Mouse (Mus musculus): Measurements from ENCODE around the gene Pxmp4. TPM values are rescaled to one million over a fixed set of nuclear protein-coding genes. Genes with fewer than 3 reads are reported as not detected.

Pxmp4 gene
- polyA plus RNA-seq, 1 experiment from 2014 or later: 32.4 TPM

DNA sequence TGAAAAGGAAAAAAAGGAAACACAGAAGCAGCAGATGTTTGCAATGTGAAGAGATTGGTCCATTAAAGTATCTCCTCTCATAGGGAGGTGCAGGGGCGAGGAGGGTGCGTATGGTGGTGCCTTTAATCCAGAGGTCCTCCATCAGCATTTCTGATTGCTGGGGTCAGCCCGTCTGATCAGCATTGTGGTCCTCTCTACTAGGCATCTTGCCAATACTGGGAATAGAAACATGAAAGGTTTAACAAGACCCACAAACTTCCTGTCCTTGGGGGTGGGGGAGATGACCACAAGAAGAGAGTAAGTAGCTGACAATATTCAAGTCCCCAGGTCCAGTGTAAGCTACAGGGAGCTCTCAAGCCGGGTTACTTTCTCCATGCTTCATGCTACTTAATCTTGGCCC, 32.8 kb downstream of the Pxmp4 start:
- Histone ChIP-seq H3K4me2 (ENCODE audit: low read depth, low read length) (peak overlapping the region; percentile 76), H3K27me3 (ENCODE audit: control insufficient read depth, insufficient read depth, low read length) (no peaks in the 10 kb centered on the region), H3K9ac (ENCODE audit: low read length) (no peak overlapping the region), H3K36me3 (ENCODE audit: control insufficient read depth, insufficient read depth, low read length) (no peaks in the 10 kb centered on the region), H3K4me1 (ENCODE audit: control insufficient read depth, insufficient read depth, low read length) (peaks cover 42% of the 10 kb centered on the region), H3K9me3 (replicated peaks; ENCODE audit: control insufficient read depth, low read length) (no peaks in the 10 kb centered on the region), H3K4me3 (replicated peaks; ENCODE audit: low read length) (no peak overlapping the region), H3K27ac (ENCODE audit: low read length) (peak overlapping the region; percentile 83; the same call in 1 of the 2 replicates)
- no peak for ATAC-seq (ENCODE audit: insufficient read depth, low FRiP score)
- WGBS: 57% methylated on average over 4 of the region's 4 CpGs

DNA sequence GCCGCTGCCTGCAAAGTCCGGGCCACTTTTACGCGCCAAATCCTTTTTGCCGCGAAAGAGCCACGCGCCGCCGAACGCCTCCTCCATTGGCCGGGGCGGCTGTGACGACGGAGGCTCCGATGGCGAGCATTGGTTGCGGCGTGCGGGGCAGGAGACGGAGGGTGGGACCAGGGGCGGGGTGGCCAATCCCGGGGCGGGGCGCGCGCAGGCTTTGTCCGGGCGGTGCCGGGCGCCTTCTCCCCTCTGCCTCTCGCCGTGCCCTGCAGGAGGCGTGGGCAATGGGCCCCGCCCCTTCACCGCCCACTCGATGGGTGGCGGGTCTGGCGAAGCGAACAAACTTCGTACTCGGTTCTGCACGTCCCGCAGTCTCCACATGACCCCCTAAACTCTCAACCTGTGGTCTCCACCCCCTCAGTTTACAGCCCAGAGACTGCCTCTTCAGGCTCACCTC, 33.6 kb downstream of the Pxmp4 start, which contains the start of gene E2f1:
Gene E2f1, minus strand, starts transcription at position 57 of the 451 bp plus-strand sequence.
- Histone ChIP-seq H3K4me1 (ENCODE audit: control insufficient read depth, insufficient read depth, low read length) (peaks cover 42% of the 10 kb centered on the region), H3K27me3 (ENCODE audit: control insufficient read depth, insufficient read depth, low read length) (no peaks in the 10 kb centered on the region), H3K9me3 (replicated peaks; ENCODE audit: control insufficient read depth, low read length) (no peaks in the 10 kb centered on the region), H3K36me3 (ENCODE audit: control insufficient read depth, insufficient read depth, low read length) (no peaks in the 10 kb centered on the region), H3K4me2 (ENCODE audit: low read depth, low read length) (peak within 1 kb of the TSS; percentile 76), H3K9ac (ENCODE audit: low read length) (peak within 1 kb of the TSS; percentile 75), H3K4me3 (replicated peaks; ENCODE audit: low read length) (peak within 1 kb of the TSS; percentile 75), H3K27ac (ENCODE audit: low read length) (peak within 1 kb of the TSS; percentile 88)
- ATAC-seq (ENCODE audit: insufficient read depth, low FRiP score): peak; percentile 97
- under 1% methylated on average over 44 of the region's 44 CpGs for WGBS

DNA sequence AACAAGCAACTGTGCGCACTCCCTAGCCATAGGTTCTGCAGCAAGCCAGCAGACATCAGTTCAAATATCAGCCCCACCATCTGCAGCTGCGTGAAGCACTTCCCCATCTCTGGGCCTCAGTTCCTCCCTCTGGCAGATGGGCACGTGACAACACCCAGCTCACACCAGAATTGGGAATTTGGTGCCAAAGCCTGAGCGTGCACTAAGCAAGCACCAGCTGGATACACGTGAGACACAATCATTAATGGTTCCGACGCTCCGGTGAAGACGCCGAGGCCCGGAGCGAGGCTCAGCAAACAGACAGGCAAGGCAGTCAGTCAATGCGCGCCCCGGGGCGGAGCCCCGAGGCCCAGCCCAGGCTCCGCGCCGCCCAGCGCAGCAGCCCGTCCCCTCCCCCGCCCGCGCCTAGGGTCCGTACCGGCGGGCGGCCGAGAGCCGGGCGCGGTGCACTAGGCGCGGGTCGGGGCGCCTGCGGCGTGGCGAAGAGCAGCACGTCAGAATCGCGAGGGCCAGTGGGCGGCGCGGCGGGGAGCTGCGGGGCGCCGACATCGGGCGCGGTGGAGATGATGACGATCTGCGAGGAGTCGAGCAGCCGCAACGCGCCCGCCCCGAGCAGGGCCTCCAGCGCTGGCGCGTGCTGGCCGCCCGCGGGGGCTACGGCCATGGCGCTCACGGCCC, 34.3 kb downstream of the Pxmp4 start:
- H3K9me3 ChIP-seq (replicated peaks; ENCODE audit: control insufficient read depth, low read length): no peaks in the 10 kb centered on the region
- under 1% methylated on average over 66 of the region's 70 CpGs for WGBS
- H3K4me2 ChIP-seq (ENCODE audit: low read depth, low read length): peak overlapping the region; percentile 76
- 0 out of 2 replicates have a peak, but pooled peaks cover under 1% of the 10 kb centered on the region for H3K36me3 ChIP-seq (ENCODE audit: control insufficient read depth, insufficient read depth, low read length)
- peak overlapping the region; percentile 88 for H3K27ac ChIP-seq (ENCODE audit: low read length)
- peak; percentile 83 for ATAC-seq (ENCODE audit: insufficient read depth, low FRiP score)
- no peaks in the 10 kb centered on the region for H3K27me3 ChIP-seq (ENCODE audit: control insufficient read depth, insufficient read depth, low read length)
- peaks cover 42% of the 10 kb centered on the region for H3K4me1 ChIP-seq (ENCODE audit: control insufficient read depth, insufficient read depth, low read length)
- peak overlapping the region; percentile 75 for H3K9ac ChIP-seq (ENCODE audit: low read length)
- H3K4me3 ChIP-seq (replicated peaks; ENCODE audit: low read length): peak overlapping the region; percentile 75

DNA sequence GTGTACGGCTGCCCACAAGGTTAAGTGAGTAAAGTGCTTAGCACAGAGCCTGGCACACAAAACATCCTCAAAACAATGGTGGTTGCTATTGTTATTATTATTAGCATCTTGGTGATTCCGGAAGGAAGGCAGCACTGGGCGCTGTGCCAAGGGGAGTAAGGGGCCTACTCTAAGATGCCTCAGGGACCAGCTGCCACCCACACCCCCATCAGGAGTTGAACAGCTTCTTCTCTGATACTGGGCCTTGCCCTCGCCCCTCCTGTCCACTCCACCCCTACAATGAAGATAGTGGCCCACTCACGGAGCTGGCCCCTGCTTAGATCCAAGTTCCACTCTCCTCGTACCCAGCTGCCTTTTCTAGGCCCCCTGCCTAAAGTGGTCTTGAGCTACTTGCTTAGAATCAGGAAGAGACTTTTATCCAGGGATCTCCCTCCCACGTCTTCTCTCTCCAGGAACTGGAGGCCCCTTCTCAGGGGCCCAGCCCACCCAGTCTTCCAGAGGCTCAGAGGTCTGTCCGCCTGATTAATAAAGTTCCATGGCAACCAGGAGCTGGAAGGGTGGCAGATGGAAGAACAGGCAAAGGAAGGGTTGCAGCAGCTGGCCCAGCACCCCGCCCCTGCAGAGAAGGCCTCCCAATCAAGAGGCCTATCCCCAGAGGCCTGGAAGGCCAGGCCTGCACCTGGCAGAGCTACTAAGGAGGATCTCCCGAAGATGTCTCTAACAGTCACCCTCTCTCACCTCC, 35.0 kb downstream of the Pxmp4 start:
- no peaks in the 10 kb centered on the region for H3K27me3 ChIP-seq (ENCODE audit: control insufficient read depth, insufficient read depth, low read length)
- H3K9ac ChIP-seq (ENCODE audit: low read length): peak overlapping the region; percentile 75
- H3K4me1 ChIP-seq (ENCODE audit: control insufficient read depth, insufficient read depth, low read length): peaks cover 42% of the 10 kb centered on the region
- H3K9me3 ChIP-seq (replicated peaks; ENCODE audit: control insufficient read depth, low read length): no peaks in the 10 kb centered on the region
- ATAC-seq (ENCODE audit: insufficient read depth, low FRiP score): no peak
- H3K27ac ChIP-seq (ENCODE audit: low read length): peak overlapping the region; percentile 88
- peak overlapping the region; percentile 75 for H3K4me3 ChIP-seq (replicated peaks; ENCODE audit: low read length)
- H3K36me3 ChIP-seq (ENCODE audit: control insufficient read depth, insufficient read depth, low read length): peaks cover 2% of the 10 kb centered on the region; the same call in 1 of the 2 replicates
- peak overlapping the region; percentile 76 for H3K4me2 ChIP-seq (ENCODE audit: low read depth, low read length)
- WGBS: 17% methylated on average over 10 of the region's 10 CpGs

DNA sequence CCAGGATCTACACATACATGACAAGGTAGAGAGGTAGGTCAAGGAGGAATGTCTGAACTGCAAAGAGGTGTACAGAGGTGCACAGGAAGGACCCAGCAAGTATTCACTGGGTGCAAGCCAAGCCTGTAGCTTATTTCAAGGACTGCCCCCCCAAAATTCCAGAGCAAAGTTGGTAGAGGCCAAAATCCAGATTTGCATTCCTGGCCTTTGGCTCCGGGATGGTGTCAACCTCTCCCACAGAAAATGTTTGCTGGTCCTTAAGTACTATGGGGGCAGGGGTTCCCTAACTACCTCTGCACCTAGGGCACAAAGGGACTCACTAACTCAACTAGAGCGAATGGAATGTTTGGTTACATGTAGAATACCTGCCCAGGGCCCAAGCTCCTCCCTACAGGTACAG, 35.7 kb downstream of the Pxmp4 start:
- H3K4me1 ChIP-seq (ENCODE audit: control insufficient read depth, insufficient read depth, low read length): peaks cover 42% of the 10 kb centered on the region
- peak overlapping the region; percentile 88; the same call in 1 of the 2 replicates for H3K27ac ChIP-seq (ENCODE audit: low read length)
- H3K27me3 ChIP-seq (ENCODE audit: control insufficient read depth, insufficient read depth, low read length): no peaks in the 10 kb centered on the region
- H3K9ac ChIP-seq (ENCODE audit: low read length): peak overlapping the region; percentile 75; the same call in 1 of the 2 replicates
- 41% methylated on average over 2 of the region's 2 CpGs for WGBS
- no peaks in the 10 kb centered on the region for H3K9me3 ChIP-seq (replicated peaks; ENCODE audit: control insufficient read depth, low read length)
- ATAC-seq (ENCODE audit: insufficient read depth, low FRiP score): no peak
- H3K4me3 ChIP-seq (replicated peaks; ENCODE audit: low read length): peak overlapping the region; percentile 75
- H3K36me3 ChIP-seq (ENCODE audit: control insufficient read depth, insufficient read depth, low read length): peaks cover 7% of the 10 kb centered on the region
- H3K4me2 ChIP-seq (ENCODE audit: low read depth, low read length): peak overlapping the region; percentile 76

DNA sequence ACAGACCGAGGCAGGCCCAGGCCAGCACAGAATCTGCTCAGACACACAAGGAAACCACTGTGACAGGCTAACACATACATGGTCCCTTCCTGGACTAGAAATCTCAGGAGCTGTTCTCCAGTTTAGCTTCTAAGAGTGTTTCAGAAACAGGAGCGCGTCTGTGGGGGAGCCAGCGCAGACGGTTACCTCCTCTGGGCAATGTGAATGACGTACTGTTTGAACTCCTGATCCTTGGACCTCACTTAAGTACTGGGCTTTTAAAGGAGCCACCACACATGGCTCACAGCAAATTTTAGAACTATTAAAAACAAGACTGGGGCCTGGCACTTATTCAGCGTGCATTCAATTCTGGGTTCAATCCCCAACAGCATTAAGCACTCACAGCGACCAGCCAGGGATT, 36.9 kb downstream of the Pxmp4 start:
- peaks cover 14% of the 10 kb centered on the region for H3K36me3 ChIP-seq (ENCODE audit: control insufficient read depth, insufficient read depth, low read length)
- ATAC-seq (ENCODE audit: insufficient read depth, low FRiP score): no peak
- no peak overlapping the region for H3K4me3 ChIP-seq (replicated peaks; ENCODE audit: low read length)
- no peaks in the 10 kb centered on the region for H3K27me3 ChIP-seq (ENCODE audit: control insufficient read depth, insufficient read depth, low read length)
- WGBS: 36% methylated on average over 8 of the region's 8 CpGs
- 0 out of 2 replicates have a peak overlapping the region, but pooled peaks have one; percentile 27 for H3K4me2 ChIP-seq (ENCODE audit: low read depth, low read length)
- peak overlapping the region; percentile 34; the same call in 1 of the 2 replicates for H3K27ac ChIP-seq (ENCODE audit: low read length)
- H3K9ac ChIP-seq (ENCODE audit: low read length): peak overlapping the region; percentile 17
- peaks cover 37% of the 10 kb centered on the region for H3K4me1 ChIP-seq (ENCODE audit: control insufficient read depth, insufficient read depth, low read length)
- no peaks in the 10 kb centered on the region for H3K9me3 ChIP-seq (replicated peaks; ENCODE audit: control insufficient read depth, low read length)

DNA sequence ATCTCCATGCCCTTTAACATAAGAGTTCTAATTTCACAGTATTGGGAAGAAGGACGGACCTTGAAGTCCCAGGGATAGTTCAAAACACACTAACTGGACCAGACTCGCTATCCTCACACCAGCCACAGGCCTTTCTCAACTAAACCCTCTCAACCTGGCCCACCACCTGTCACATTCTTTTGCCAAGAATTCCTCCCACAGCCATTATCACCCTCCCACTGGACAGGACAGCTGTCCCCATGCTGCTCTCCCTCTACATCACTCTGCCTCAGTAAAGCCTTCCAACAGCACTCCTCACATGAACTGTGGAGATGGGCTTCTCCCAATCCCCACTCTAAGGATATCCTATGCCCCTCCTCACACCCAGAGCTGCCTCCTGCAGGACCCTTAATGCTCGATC, 37.9 kb downstream of the Pxmp4 start:
- H3K27ac ChIP-seq (ENCODE audit: low read length): no peak overlapping the region
- WGBS: 80% methylated on average over 3 of the region's 3 CpGs
- no peak overlapping the region for H3K4me2 ChIP-seq (ENCODE audit: low read depth, low read length)
- peaks cover 29% of the 10 kb centered on the region for H3K4me1 ChIP-seq (ENCODE audit: control insufficient read depth, insufficient read depth, low read length)
- H3K27me3 ChIP-seq (ENCODE audit: control insufficient read depth, insufficient read depth, low read length): no peaks in the 10 kb centered on the region
- H3K9ac ChIP-seq (ENCODE audit: low read length): peak overlapping the region; percentile 1; the same call in 1 of the 2 replicates
- H3K36me3 ChIP-seq (ENCODE audit: control insufficient read depth, insufficient read depth, low read length): peaks cover 18% of the 10 kb centered on the region
- no peak overlapping the region for H3K4me3 ChIP-seq (replicated peaks; ENCODE audit: low read length)
- ATAC-seq (ENCODE audit: insufficient read depth, low FRiP score): no peak
- no peaks in the 10 kb centered on the region for H3K9me3 ChIP-seq (replicated peaks; ENCODE audit: control insufficient read depth, low read length)

DNA sequence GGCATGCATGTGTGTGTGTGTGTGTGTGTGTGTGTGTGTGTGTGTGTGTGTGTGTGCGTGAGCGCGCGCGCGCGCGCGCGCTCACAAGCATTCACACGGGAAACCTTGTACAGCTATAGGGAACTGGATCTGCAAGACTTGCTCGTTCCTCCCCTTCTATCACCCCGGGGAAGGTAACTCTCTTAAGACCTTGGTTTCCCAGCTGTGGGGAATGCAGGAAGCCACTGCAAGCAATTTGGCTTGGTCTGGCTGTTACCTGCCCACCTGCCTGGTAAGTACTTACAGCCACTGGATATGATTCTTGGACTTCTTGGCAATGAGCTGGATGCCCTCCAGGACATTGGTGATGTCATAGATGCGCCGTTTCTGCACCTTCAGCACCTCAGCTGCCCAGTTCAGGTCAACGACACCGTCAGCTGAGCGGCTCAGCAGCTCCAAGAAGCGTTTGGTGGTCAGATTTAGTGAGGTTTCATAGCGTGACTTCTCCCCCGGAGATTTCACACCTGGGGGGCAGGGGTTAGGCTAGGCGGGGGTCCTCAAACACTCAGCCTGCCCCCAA, 39.8 kb downstream of the Pxmp4 start:
- Histone ChIP-seq H3K9ac (ENCODE audit: low read length) (no peak overlapping the region), H3K36me3 (ENCODE audit: control insufficient read depth, insufficient read depth, low read length) (peaks cover 18% of the 10 kb centered on the region), H3K27ac (ENCODE audit: low read length) (no peak overlapping the region), H3K4me1 (ENCODE audit: control insufficient read depth, insufficient read depth, low read length) (peaks cover 30% of the 10 kb centered on the region), H3K27me3 (ENCODE audit: control insufficient read depth, insufficient read depth, low read length) (no peaks in the 10 kb centered on the region), H3K4me2 (ENCODE audit: low read depth, low read length) (no peak overlapping the region), H3K9me3 (replicated peaks; ENCODE audit: control insufficient read depth, low read length) (no peaks in the 10 kb centered on the region), H3K4me3 (replicated peaks; ENCODE audit: low read length) (no peak overlapping the region)
- WGBS: 85% methylated on average over 22 of the region's 22 CpGs
- no peak for ATAC-seq (ENCODE audit: insufficient read depth, low FRiP score)

Measured in stomach, embryonic 16.5 days (tissue).